Comparison of ENCODE assay signal across 20 mouse cellular contexts in the genomic region with DNA sequence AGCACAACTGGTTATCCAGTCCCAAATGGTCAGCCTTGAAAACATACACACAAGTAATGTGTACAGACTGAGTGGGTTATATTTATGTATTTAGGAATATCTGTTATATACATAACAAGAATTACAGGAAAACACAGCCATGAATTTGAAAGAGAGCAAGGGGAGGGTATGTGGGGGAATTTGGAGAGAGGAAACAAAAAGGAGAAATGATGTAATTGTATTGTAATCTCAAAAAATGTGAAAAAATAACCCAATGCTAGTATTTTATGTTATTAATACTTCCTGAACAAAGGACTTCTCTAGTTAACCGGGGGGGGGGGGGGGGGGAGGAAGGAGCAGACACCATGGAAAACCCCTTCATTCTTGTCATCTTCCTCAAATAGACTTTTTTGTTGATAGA. TPM values are rescaled to one million over a fixed set of nuclear protein-coding genes. Genes with fewer than 3 reads are reported as not detected.
DNase-seq lines count a peak whose midpoint lies in the region; ATAC-seq and TF ChIP-seq lines count a peak whose summit lies in the region.
"Had no signal": no experiment of that assay in that cellular context is flagged by ENCODE, and none has a peak within 500 bp of the region (broad histone marks: within the 10 kb centered on the region; RNA-seq: fewer than 3 reads in every experiment).

No protein-coding gene starts in this region.

- H3K4me1 ChIP-seq in liver, embryonic 13.5 days (replicated peaks): peaks cover 67% of the 10 kb centered on the region
- H3K4me1 ChIP-seq in liver, embryonic 11.5 days (replicated peaks; ENCODE audit: control insufficient read depth, insufficient read depth, low read length): peaks cover 41% of the 10 kb centered on the region
- H3K4me1 ChIP-seq in MEL (ENCODE audit: control insufficient read depth in 1 of 2, insufficient read depth in 2 of 2, low read length in 2 of 2): peaks cover 36 to 45% of the 10 kb centered on the region in 2 experiments
- H3K4me1 ChIP-seq: embryonic facial prominence, embryonic 10.5 days; forebrain, embryonic 10.5 days; hindbrain, embryonic 12.5 days had no signal

- no peaks in the 10 kb centered on the region for H3K36me3 ChIP-seq in liver, embryonic 13.5 days
- no peaks in the 10 kb centered on the region for H3K36me3 ChIP-seq in liver, embryonic 11.5 days (ENCODE audit: control insufficient read depth, insufficient read depth, low read length)
- H3K36me3 ChIP-seq in MEL (ENCODE audit: control insufficient read depth in 1 of 2, insufficient read depth in 2 of 2, low read length in 2 of 2): peaks cover 0 to 50% of the 10 kb centered on the region in 2 experiments; a peak in 2 of 4 replicates
- no peaks in the 10 kb centered on the region for H3K36me3 ChIP-seq in macrophage (ENCODE audit: inconsistent target)
- H3K36me3 ChIP-seq: embryonic facial prominence, embryonic 10.5 days; forebrain, embryonic 10.5 days; heart, embryonic 12.5 days; hindbrain, embryonic 12.5 days had no signal

- no peak overlapping the region for H3K9ac ChIP-seq in liver, embryonic 13.5 days
- H3K9ac ChIP-seq in liver, embryonic 11.5 days (ENCODE audit: low read depth, low read length): no peak overlapping the region
- H3K9ac ChIP-seq in MEL (ENCODE audit: control insufficient read depth, low read depth, low read length, poor library complexity, severe bottlenecking): peak overlapping the region; percentile 60
- H3K9ac ChIP-seq: heart, embryonic 12.5 days; hindbrain, embryonic 12.5 days had no signal

- TF ChIP-seq EP300 in MEL (IDR thresholded peaks at IDR 0.05; ENCODE audit: low read depth in 1 of 2, low read length in 2 of 2): peak in 1 of 2 experiments; percentile 62; a peak in 2 of 4 replicates

- H3K9me3 ChIP-seq in liver, embryonic 13.5 days (replicated peaks): no peaks in the 10 kb centered on the region
- no peaks in the 10 kb centered on the region for H3K9me3 ChIP-seq in liver, embryonic 11.5 days (ENCODE audit: control insufficient read depth, low read length)
- no peaks in the 10 kb centered on the region for H3K9me3 ChIP-seq in MEL (replicated peaks; ENCODE audit: insufficient read depth, low read length)
- H3K9me3 ChIP-seq: embryonic facial prominence, embryonic 10.5 days; forebrain, embryonic 10.5 days; G1E; heart, embryonic 12.5 days; hindbrain, embryonic 12.5 days had no signal

- TF ChIP-seq POLR2A in MEL (IDR thresholded peaks at IDR 0.05; ENCODE audit: control insufficient read depth in 1 of 2, insufficient read depth in 1 of 2, low read depth in 1 of 2, low read length in 2 of 2, poor library complexity in 1 of 2): no peak

- 31% methylated on average over 1 of the region's 1 CpGs for WGBS in liver, embryonic 13.5 days (ENCODE audit: insufficient replicate concordance)
- whole genome bisulfite sequencing in liver, embryonic 11.5 days: 31% methylated on average over 1 of the region's 1 CpGs
- 0% methylated on average over 1 of the region's 1 CpGs for WGBS in macrophage (ENCODE audit: missing documents)

- no peak for DNase-seq in liver, embryonic 13.5 days
- no peak for DNase-seq in liver, embryonic 11.5 days (ENCODE audit: low spot score)
- DNase-seq in MEL (ENCODE audit: low read depth, low spot score): peak; percentile 61
- no peak for DNase-seq in cerebellum, adult 9-10 months
- no peak for DNase-seq in urinary bladder, adult 2 months (ENCODE audit: low spot score)
- DNase-seq: adrenal gland, postnatal 10 days; cerebellum, adult 18-20 months; cerebellum, postnatal 10 days; gastrocnemius, adult 2 months; gastrocnemius, postnatal 25 days; heart, postnatal 36 days had no signal

- H3K79me2 ChIP-seq in MEL (ENCODE audit: control insufficient read depth, insufficient read depth, low read length, poor library complexity) (no peaks in the 10 kb centered on the region; the same call in 1 of the 2 replicates), macrophage (ENCODE audit: inconsistent target) (no peaks in the 10 kb centered on the region)

- TF ChIP-seq CTCF in MEL (IDR thresholded peaks at IDR 0.05 in 2 of 3, conservative IDR thresholded peaks at IDR 0.05 in 1 of 3; ENCODE audit: control insufficient read depth in 1 of 3, insufficient read depth in 1 of 3, low read depth in 2 of 3, low read length in 3 of 3, poor library complexity in 1 of 3, severe bottlenecking in 1 of 3): no peak

- no peaks in the 10 kb centered on the region for H3K27me3 ChIP-seq in liver, embryonic 13.5 days
- H3K27me3 ChIP-seq in liver, embryonic 11.5 days (replicated peaks; ENCODE audit: control insufficient read depth, insufficient read depth, low read length): no peaks in the 10 kb centered on the region
- H3K27me3 ChIP-seq in MEL (ENCODE audit: control insufficient read depth in 1 of 2, insufficient read depth in 2 of 2, low read length in 2 of 2): no peaks in the 10 kb centered on the region
- H3K27me3 ChIP-seq: heart, embryonic 12.5 days; hindbrain, embryonic 12.5 days had no signal

- H3K4me2 ChIP-seq in liver, embryonic 13.5 days: no peak overlapping the region
- H3K4me2 ChIP-seq in liver, embryonic 11.5 days: no peak overlapping the region
- H3K4me2 ChIP-seq: heart, embryonic 12.5 days; hindbrain, embryonic 12.5 days had no signal

- peak overlapping the region; percentile 80; the same call in 1 of the 2 replicates for H3K27ac ChIP-seq in liver, embryonic 13.5 days
- no peak overlapping the region for H3K27ac ChIP-seq in liver, embryonic 11.5 days (ENCODE audit: low read depth, low read length)
- H3K27ac ChIP-seq in MEL (ENCODE audit: control insufficient read depth, low read depth, low read length) (peak overlapping the region; percentile 92), macrophage (peak overlapping the region; percentile 27)
- H3K27ac ChIP-seq: embryonic facial prominence, embryonic 10.5 days; forebrain, embryonic 10.5 days; gastrocnemius, adult 2 months; hindbrain, embryonic 12.5 days; hindbrain, postnatal 0 days had no signal

- no peak for ATAC-seq in liver, embryonic 13.5 days (ENCODE audit: low read depth)
- ATAC-seq in liver, embryonic 11.5 days (replicated peaks; ENCODE audit: low FRiP score): no peak
- ATAC-seq: forebrain, embryonic 14.5 days had no signal

- H3K4me3 ChIP-seq in liver, embryonic 13.5 days (replicated peaks): no peak overlapping the region
- H3K4me3 ChIP-seq in liver, embryonic 11.5 days (ENCODE audit: low read depth, low read length): no peak overlapping the region
- H3K4me3 ChIP-seq in MEL (ENCODE audit: control insufficient read depth in 1 of 2, insufficient read depth in 1 of 2, low read depth in 2 of 2, low read length in 2 of 2) (peak overlapping the region; percentile 28 to 29), macrophage (ENCODE audit: inconsistent target) (no peak overlapping the region)
- H3K4me3 ChIP-seq: embryonic facial prominence, embryonic 10.5 days; erythroblast, embryonic 14.5 days; forebrain, embryonic 10.5 days; gastrocnemius, adult 2 months; heart, embryonic 12.5 days; hindbrain, embryonic 12.5 days had no signal

- TF ChIP-seq RAD21 in MEL (IDR thresholded peaks at IDR 0.05; ENCODE audit: low read depth, low read length): no peak

RNA-seq across cellular contexts. Expression of a gene that starts 11.1 kb away (rescaled TPM):
- polyA plus RNA-seq in liver, embryonic 13.5 days (2015; fragmentation: Nextera tagmentation; extraction: Ambion mirVana): 27.1 and 32.1 TPM in 2 replicates
- 50.3 and 59.5 TPM in 2 replicates for polyA plus RNA-seq in liver, embryonic 11.5 days (2014; fragmentation: Nextera tagmentation; extraction: Ambion mirVana)
- total RNA-seq in MEL (2012; rRNA removed): 55.6 and 64.8 TPM in 2 replicates
- polyA plus RNA-seq in MEL (2012; ENCODE audit: insufficient read depth in 1 of 2, insufficient read length in 2 of 2, low read depth in 1 of 2, low replicate concordance in 2 of 2, missing spikeins in 1 of 2) (10 to 100 TPM in 1 of 2 experiments, not detected in 1; 56.7 TPM), macrophage (2018) (36.2 to 55.7 TPM (median 41.4 TPM) in 3 replicates)
- 100 to 1,000 TPM in 3 of 26 experiments, 10 to 100 TPM in 23; 29.8 to 112 (median 68.5) TPM for total RNA-seq in macrophage (2018; cell fraction: chromatin; rRNA removed)
- 10 to 100 TPM; 22.4 to 51.5 (median 39.4) TPM for total RNA-seq in macrophage (2018; cell fraction: cytosol; rRNA removed)
- 10 to 100 TPM; 39.2 to 86.4 (median 59.9) TPM for total RNA-seq in macrophage (2018; cell fraction: nucleus; rRNA removed)
- polyA plus RNA-seq in urinary bladder, adult 2 months (2012; rRNA removed): 66.2 and 68.8 TPM in 2 replicates

RNA-seq across cellular contexts. Expression of a gene that starts 23.5 kb away (rescaled TPM):
- 15.8 and 15.9 TPM in 2 replicates for polyA plus RNA-seq in liver, embryonic 13.5 days (2015; fragmentation: Nextera tagmentation; extraction: Ambion mirVana)
- polyA plus RNA-seq in liver, embryonic 11.5 days (2014; fragmentation: Nextera tagmentation; extraction: Ambion mirVana): 28.2 and 29.0 TPM in 2 replicates
- total RNA-seq in MEL (2012; rRNA removed): 37.4 and 43.3 TPM in 2 replicates
- polyA plus RNA-seq in MEL (2012; ENCODE audit: insufficient read depth in 1 of 2, insufficient read length in 2 of 2, low read depth in 1 of 2, low replicate concordance in 2 of 2, missing spikeins in 1 of 2) (10 to 100 TPM in 1 of 2 experiments, not detected in 1; 70.3 TPM), macrophage (2018) (32.8 to 44.1 TPM (median 41.7 TPM) in 3 replicates)
- total RNA-seq in macrophage (2018; cell fraction: chromatin; rRNA removed): 100 to 1,000 TPM in 20 of 26 experiments, 10 to 100 TPM in 6; 33.6 to 381 (median 157) TPM
- 10 to 100 TPM; 26.2 to 77.2 (median 49.3) TPM for total RNA-seq in macrophage (2018; cell fraction: cytosol; rRNA removed)
- 100 to 1,000 TPM in 10 of 26 experiments, 10 to 100 TPM in 16; 22.3 to 223 (median 94.1) TPM for total RNA-seq in macrophage (2018; cell fraction: nucleus; rRNA removed)
- polyA plus RNA-seq in urinary bladder, adult 2 months (2012; rRNA removed): 23.0 and 30.1 TPM in 2 replicates

RNA-seq across cellular contexts. Expression of a gene that starts 24.0 kb away (rescaled TPM):
- polyA plus RNA-seq in liver, embryonic 13.5 days (2015; fragmentation: Nextera tagmentation; extraction: Ambion mirVana): 42.7 and 46.8 TPM in 2 replicates
- 31.5 and 33.6 TPM in 2 replicates for polyA plus RNA-seq in liver, embryonic 11.5 days (2014; fragmentation: Nextera tagmentation; extraction: Ambion mirVana)
- total RNA-seq in MEL (2012; rRNA removed): 8.3 and 11.2 TPM in 2 replicates
- polyA plus RNA-seq in MEL (2012; ENCODE audit: insufficient read depth in 1 of 2, insufficient read length in 2 of 2, low read depth in 1 of 2, low replicate concordance in 2 of 2, missing spikeins in 1 of 2) (1 to 10 TPM in 1 of 2 experiments, not detected in 1; 9.1 TPM), macrophage (2018) (0.47 to 1.4 TPM in 2 of 3 replicates, not detected in the other)
- total RNA-seq in macrophage (2018; cell fraction: chromatin; rRNA removed): 10 to 100 TPM in 1 of 26 experiments, 1 to 10 TPM in 9, not detected in 16; 1.3 to 16.0 (median 2.7) TPM
- 1 to 10 TPM in 19 of 26 experiments, under 1 TPM in 7; 0.44 to 2.8 (median 1.3) TPM for total RNA-seq in macrophage (2018; cell fraction: cytosol; rRNA removed)
- total RNA-seq in macrophage (2018; cell fraction: nucleus; rRNA removed): 1 to 10 TPM in 10 of 26 experiments, not detected in 16; 1.0 to 6.5 (median 1.6) TPM
- 1.2 and 2.1 TPM in 2 replicates for polyA plus RNA-seq in urinary bladder, adult 2 months (2012; rRNA removed)
- total RNA-seq: hindbrain, postnatal 0 days had no signal

RNA-seq across cellular contexts. Expression of a gene that starts 47.1 kb away (rescaled TPM):
- polyA plus RNA-seq in liver, embryonic 13.5 days (2015; fragmentation: Nextera tagmentation; extraction: Ambion mirVana): 8.2 and 8.7 TPM in 2 replicates
- polyA plus RNA-seq in liver, embryonic 11.5 days (2014; fragmentation: Nextera tagmentation; extraction: Ambion mirVana): 12.7 and 14.4 TPM in 2 replicates
- total RNA-seq in MEL (2012; rRNA removed): 169 and 182 TPM in 2 replicates
- polyA plus RNA-seq in MEL (2012; ENCODE audit: insufficient read depth in 1 of 2, insufficient read length in 2 of 2, low read depth in 1 of 2, low replicate concordance in 2 of 2, missing spikeins in 1 of 2) (100 to 1,000 TPM; 135 to 184 TPM), macrophage (2018) (1.3 to 3.8 TPM (median 1.5 TPM) in 3 replicates)
- total RNA-seq in macrophage (2018; cell fraction: chromatin; rRNA removed): 1 to 10 TPM in 7 of 26 experiments, under 1 TPM in 16, not detected in 3; 0.20 to 2.5 (median 0.54) TPM
- 1 to 10 TPM; 1.5 to 4.6 (median 2.6) TPM for total RNA-seq in macrophage (2018; cell fraction: cytosol; rRNA removed)
- 1 to 10 TPM in 25 of 26 experiments, under 1 TPM in 1; 0.92 to 7.9 (median 3.8) TPM for total RNA-seq in macrophage (2018; cell fraction: nucleus; rRNA removed)
- polyA plus RNA-seq in urinary bladder, adult 2 months (2012; rRNA removed): 1.2 and 1.9 TPM in 2 replicates
- polyA plus RNA-seq: forebrain, embryonic 14.5 days; hindbrain, embryonic 12.5 days had no signal

RNA-seq across cellular contexts. Expression of a gene that starts 48.1 kb away (rescaled TPM):
- polyA plus RNA-seq in liver, embryonic 13.5 days (2015; fragmentation: Nextera tagmentation; extraction: Ambion mirVana): 8.3 and 9.0 TPM in 2 replicates
- polyA plus RNA-seq in liver, embryonic 11.5 days (2014; fragmentation: Nextera tagmentation; extraction: Ambion mirVana): 17.2 TPM in 2 replicates
- 13.9 and 14.6 TPM in 2 replicates for total RNA-seq in MEL (2012; rRNA removed)
- polyA plus RNA-seq in MEL (2012; ENCODE audit: insufficient read depth in 1 of 2, insufficient read length in 2 of 2, low read depth in 1 of 2, low replicate concordance in 2 of 2, missing spikeins in 1 of 2) (10 to 100 TPM in 1 of 2 experiments, not detected in 1; 19.0 TPM), macrophage (2018) (5.4 to 7.1 TPM (median 5.6 TPM) in 3 replicates)
- total RNA-seq in macrophage (2018; cell fraction: chromatin; rRNA removed): 10 to 100 TPM in 5 of 26 experiments, 1 to 10 TPM in 16, under 1 TPM in 4, not detected in 1; 0.28 to 18.2 (median 5.4) TPM
- 1 to 10 TPM; 1.0 to 7.9 (median 4.7) TPM for total RNA-seq in macrophage (2018; cell fraction: cytosol; rRNA removed)
- 10 to 100 TPM in 4 of 26 experiments, 1 to 10 TPM in 20, under 1 TPM in 2; 0.56 to 13.9 (median 3.3) TPM for total RNA-seq in macrophage (2018; cell fraction: nucleus; rRNA removed)
- polyA plus RNA-seq in urinary bladder, adult 2 months (2012; rRNA removed): 10.0 and 10.5 TPM in 2 replicates

Comparison
In these comparisons a context has a peak if more than half of its experiments do, and no peak if none do; other contexts are left out.
1. H3K4me3 ChIP-seq: peak in MEL (2 of 2); none in liver, embryonic 13.5 days (single experiment), liver, embryonic 11.5 days (single experiment) and macrophage (single experiment).